Mouse (Mus musculus) CD4-positive, CD25-positive, alpha-beta regulatory T cell, adult 2 months (primary cell): ENCODE results near the gene Abcb10.
"Not testable (repeated sequence)": the region's sequence is repeated elsewhere in the genome, so short reads cannot be mapped to it uniquely, and the experiment has no call there.

Source experiments
- DNase-seq: peaks from one replicate; pipeline ENCODE4 v3.0.0-alpha.2; 2012; ENCODE audit warnings: low read depth, low spot score

The Abcb10 gene

DNA sequence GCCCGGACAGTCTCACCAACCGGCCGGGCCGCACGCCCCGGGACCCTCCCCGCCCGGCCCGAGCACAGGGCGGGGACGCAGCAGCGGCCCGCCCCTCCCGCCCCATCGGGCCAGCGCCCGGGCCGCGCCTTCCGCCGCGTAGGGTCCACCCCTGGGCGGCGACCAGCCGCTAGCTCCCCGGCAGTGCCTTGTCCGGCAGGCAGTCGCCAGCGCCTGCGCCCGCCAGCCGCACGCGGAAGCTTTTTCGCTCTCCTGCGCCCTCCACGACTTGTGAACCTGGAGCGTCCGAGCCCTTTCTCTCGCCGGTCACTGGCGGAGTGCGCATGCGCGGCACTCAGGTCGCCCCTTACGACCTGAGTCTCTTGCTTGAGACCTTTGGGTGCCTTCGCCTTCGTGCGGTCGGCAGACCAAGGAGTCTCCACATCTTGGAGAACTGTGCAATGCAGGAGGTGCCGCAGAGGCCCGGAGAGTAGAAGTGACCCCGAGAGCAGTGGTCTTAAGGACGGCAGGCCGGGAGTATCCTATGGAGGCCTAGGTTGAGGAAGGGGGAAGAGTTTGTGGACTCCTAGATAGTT, at the start of gene Abcb10:
TSS of gene Abcb10 (minus strand) at position 297 of the 575 bp plus-strand sequence.
- DNase-seq: peak; percentile 65

DNA sequence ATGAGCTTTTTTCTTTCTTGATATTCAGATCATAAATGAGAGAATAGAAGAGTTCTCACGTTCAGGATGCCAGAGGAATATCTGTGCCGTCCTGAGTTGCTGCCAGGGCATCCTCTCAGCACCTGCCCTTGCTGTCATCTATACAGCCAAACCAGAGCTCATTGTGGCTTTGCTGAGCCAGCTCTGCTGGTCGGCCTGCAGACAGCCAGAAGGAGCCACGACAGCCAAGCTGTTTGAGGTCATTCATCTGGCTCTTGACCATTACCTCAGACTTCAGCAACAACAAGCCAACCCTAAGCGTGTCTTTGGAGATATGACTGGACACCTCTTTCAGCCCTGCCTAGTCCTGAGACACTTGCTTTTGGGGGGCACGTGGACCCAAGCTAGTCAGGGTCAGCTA, 44.9 kb upstream of the Abcb10 start:
- DNase-seq: no peak

DNA sequence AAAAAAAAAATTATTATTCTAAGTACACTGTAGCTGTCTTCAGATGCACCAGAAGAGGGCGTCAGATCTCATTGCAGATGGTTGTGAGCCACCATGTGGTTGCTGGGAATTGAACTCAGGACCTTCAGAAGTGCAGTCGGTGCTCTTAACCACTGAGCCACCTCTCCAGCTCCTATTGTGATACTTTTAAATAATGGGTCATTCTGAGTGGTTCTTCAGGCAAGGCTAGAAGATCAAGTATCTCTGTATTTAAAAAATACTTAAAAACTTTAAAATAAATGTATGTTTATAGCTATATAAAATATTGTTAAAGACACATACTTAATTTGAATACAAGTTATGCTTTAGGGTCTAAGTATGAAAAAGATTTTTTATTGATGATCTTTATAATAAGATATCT, 43.3 kb upstream of the Abcb10 start:
- DNase-seq: not testable (repeated sequence)

DNA sequence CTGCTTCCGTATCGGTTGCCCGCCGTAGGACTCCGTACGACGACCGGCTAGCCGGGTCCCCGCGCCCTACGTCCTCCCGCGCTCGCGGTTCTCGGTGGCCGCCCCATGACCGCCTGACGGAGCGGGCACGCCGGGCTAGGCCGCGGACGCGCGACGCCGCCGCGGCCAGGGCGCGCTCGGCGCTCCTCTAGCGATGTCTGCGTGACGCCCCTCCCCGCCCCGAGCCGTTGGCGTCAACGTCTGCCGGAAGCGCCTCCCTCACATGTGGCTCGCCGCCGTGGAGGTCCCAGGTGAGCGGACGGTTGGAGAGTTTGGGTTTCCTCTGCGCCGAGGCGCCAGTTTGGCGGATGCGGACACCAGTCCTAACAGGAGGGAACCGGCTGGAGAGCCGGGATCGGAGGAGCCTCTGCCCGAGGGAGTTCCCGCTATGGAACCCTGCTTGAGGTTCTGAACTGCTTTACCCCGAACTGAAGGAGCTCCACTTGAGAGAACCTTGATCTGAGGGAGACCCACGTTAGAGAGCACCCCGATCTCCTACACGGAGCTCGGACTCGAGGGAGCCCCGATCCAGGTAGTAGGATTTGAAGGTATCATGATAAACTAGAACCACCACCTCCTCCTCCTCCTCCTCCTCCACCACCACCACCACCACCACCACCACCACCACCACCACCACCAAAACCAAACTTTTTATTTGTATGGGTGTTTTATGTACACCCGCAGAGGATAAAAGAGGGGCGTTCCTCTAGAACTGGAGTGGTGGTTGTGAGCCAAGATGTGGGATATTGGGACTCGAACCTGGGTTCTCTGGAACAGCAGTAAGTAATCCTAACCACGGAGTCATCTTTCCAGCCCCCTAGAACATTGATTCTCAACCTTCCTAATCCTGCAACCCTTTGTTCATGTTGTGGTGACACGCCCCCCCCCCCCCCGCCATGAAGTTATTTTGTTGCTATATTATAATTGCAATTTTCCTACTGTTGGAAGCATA, 38.6 kb upstream of the Abcb10 start, which contains the start of the genes Taf5l and Urb2:
TSS of gene Taf5l (minus strand) at position 161 of the 991 bp plus-strand sequence.
TSS of gene Urb2 (plus strand) at position 272 of the 991 bp plus-strand sequence.
- DNase-seq: peak; percentile 95

DNA sequence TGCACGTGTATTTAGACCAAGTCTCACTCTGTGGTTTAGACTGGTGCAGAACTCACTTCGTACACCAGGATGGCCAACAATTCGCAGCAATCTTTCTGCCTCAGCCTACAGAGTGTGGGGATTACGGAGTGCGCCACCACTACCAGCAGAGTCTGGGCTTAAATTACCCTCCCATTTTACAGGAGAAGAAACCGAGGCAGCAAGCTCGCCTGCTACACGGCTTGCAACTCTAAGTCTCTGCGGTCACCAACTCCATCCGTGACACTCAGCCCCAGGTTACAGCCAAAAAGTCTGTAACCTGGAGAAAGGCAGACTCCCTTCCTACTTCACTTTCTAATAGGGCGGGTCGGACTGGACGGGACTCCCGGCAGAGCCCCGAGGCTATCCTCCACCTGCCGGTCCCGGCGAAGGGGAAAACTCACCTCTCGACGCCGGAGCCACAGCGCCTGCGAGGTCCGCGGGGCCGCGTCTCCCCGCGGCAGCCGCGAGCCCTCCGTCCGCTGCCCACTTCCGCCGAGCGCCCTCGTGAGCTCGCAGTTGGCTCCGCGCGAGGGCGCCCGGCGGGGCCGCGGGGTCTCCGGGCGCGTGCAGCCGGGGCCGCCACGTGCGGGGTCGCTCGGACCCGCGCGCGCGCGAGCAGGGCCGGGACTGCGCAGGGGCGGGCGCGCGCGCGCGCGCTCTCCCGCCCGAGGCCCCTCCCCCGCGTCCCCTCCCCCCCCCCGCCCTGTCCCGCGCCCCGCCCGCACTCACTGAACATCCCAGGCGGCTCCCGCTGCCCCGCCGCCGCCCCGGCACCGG, 37.7 kb upstream of the Abcb10 start:
- DNase-seq: peak; percentile 76

DNA sequence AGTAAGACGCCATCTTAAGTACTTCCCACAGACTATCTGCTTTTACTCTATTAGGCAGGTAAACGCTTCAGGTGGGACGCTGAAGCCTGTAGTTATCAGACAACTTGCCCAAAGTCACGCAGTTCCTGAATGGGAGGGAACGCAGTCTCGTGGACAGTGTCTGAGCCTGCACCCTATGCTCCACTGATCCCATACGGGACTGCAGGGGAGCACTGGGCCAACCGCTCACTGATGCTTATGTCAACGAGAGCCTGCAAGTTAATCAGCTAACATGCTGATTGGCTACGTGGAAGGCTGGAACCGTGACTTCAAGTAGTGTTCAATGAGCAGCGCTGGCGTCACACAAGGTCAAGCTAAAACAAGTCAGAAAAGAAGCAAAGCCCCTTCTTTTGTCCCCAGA, 36.9 kb upstream of the Abcb10 start:
- peak; percentile 42 for DNase-seq

DNA sequence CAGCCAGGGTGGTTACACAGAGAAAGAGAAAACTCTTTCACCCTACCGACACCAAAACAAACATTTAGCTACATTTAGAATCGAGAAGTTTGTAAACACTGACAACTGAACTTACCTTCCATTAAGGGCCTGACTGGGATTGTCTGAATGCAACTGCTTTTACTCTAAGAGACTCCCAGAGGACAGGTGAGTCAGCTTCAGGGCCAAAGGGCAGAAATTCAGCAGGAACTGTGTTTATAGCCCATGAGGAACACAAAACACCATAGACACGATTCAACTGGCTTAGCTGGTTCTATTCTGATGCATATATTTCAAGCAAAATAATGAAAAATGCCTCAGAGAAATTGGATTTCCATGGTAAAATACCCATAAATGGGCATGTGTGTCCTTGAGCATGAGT, 31.8 kb upstream of the Abcb10 start:
- no peak for DNase-seq

DNA sequence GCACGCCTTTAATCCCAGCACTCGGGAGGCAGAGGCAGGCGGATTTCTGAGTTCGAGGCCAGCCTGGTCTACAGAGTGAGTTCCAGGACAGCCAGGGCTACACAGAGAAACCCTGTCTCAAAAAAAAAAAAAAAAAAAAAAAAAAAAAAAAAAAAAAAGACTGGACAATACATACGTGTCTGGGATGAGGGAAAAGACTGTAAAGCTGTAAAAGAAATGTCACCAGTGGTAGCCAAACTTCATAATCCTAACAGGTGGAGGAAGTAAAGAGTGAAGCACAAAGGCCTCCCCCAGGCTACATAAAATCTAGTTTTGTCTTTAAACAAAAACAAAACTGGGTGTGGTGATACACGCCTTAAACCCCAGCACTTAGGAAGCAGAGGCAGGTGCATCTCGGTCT, 31.4 kb upstream of the Abcb10 start:
- not testable (repeated sequence) for DNase-seq

DNA sequence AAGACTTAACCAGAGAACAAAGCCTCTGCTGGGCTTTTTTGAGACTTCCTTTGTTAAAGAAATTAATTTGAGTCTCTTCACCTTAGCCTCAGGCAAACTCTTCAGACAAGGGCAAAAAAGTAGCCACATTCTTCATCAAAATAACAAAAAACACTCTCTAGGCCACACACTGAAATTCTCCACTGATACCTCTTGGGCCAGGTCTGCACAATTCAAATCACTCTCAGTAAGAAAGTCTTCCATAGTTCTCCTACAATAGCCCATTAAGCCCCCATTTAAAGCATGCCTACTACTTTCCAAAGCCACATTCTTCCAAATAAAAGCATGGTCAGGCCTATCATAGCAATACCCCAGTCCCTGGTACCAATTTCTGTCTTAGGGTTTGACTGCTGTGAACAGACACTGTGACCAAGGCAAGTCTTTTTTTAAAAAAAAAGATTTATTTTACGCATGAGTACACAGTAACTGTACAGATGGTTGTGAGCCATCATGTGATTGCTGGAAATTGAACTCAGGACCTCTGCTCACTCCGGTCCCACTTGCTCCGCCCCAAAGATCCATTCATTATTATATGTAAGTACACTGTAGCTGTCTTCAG, 29.2 kb upstream of the Abcb10 start:
- no peak for DNase-seq

DNA sequence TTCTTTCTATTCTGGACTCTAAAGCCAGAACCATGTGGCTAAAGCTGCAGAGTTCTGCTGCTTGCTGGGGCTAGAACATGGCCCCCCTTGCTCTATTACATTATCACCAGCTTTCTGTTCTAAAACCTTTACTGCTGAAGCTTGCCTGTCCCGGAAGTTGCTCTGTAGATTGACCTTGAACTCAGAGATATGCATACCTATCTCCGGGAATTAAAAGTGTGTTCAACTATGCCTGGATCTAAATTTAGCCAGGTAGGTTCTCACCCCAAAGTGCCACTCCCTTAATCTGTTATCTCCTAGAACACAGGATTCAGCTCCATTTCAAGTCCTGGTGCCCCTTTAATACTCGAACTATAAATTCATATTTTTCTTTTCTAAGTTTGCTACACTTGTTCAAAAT, 28.7 kb upstream of the Abcb10 start:
- no peak for DNase-seq

DNA sequence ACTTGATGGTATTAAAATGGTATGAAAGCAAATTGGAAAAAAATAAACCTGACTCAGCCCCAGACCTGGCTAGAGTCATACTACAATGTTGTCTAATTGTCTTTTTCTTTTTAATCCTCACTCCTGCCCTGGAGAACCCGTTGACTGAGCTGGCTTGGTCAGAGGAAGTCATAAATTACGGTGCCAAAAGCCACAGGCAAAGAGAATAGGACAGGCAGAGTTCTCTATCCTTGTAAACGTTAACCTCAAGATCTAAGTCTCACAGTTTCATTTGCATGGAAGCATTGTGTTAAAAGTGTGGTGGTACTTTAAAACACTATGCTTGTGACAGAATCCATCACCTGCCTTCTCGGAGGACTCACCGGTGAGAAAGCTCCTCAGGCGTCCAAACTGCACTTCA, 24.9 kb upstream of the Abcb10 start:
- DNase-seq: no peak

DNA sequence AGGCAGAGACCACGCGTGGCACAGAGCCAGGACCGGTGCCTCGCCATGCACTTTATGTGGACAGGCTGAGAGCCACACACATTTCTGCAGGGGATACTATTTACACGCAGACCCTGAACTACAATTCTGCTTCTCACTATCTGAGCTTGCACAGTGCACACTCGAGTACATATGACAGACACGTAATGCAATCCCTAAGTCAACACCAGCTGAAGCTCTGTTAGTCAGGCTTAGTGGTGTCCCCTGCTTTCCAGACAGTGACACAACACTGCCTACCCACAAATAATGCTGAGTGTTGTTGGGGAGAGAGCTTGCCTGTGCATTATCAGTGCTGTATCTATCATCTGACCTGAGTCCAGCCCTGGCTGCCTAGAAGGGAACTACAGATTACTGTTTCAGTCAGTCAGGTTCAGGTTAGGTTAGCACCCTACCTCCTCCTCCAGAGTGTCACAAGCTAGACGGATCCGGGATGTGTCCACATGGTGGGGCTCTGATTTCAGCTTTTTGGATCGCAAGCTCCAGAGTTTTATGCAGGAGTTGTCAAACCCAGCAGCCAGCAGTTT, 19.7 kb upstream of the Abcb10 start:
- DNase-seq: no peak

DNA sequence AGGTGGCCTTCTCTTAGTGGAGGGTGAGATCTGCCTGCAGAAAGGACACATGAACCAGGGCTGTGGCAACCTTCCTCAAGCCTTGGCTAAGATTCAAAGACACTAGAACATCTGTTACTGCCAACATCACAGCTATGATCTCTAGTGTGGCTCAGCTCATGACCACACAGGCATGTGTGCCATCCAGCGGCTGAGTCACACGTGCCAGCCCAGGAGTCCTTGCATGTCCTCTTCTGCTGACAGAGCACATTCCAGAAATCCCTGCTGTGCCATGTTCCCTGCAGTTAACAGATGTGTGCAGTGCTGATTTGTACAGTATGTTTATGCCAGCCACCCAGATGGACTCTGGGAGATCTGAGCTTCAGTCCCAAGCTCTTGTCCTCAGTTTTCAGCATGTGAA, 16.6 kb upstream of the Abcb10 start:
- DNase-seq: no peak

DNA sequence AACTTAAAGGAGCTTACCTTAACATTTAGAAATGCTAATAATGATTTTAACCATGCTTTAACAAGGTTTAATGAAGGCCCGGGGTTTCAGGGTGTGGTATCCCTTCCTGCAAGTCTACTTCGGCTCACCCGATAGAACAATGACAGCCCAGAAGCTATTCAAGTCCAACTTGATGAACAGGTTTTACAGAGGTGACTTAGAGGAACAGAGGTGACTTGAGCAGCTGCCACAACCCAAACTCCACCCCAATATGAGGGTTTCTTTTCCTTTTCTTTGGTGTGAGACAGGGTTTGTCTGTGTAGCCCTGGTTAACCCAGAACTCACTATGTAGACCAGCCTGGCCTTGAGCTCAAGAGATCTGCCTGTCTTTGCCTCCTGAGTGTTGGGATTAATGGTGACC, 11.1 kb upstream of the Abcb10 start:
- no peak for DNase-seq

DNA sequence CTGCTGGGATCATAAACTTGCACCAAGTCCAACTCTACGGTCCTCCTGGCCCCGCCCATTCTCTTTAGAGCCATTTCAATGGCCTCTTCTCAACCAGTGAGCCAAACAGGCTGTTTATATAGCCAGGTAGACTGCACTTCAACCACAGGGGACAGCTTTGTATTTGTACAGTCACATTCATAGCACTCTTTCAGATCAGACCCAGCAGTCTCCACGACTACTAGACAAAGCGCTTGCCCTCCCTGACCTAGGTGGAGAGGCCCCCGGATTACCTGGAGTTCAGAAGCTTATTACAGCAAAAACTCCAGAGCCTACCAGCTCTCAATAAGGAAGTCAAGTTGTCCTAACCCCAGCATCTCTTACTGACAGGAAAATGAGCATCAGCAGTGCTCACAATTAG, 10.7 kb upstream of the Abcb10 start:
- DNase-seq: no peak

DNA sequence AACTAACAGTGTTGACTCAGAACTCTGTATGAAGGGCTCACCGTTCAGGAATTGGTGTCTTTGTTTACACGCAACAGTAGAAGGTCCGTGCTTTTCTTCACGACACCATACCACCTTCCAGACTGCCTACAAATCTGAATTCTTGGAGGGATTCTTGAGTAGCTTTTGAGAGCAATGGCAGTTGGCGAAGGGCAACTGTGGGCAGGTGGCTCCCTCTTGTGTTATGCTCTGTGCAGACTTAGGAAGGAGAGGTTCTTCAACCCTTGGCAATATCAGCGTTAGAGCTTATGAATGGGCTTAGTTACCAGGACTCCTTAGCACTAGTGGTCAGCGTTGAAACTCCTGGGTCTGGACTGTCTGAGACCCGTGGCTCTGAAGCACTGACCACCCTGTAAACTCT, 9.7 kb upstream of the Abcb10 start:
- peak; percentile 12 for DNase-seq

DNA sequence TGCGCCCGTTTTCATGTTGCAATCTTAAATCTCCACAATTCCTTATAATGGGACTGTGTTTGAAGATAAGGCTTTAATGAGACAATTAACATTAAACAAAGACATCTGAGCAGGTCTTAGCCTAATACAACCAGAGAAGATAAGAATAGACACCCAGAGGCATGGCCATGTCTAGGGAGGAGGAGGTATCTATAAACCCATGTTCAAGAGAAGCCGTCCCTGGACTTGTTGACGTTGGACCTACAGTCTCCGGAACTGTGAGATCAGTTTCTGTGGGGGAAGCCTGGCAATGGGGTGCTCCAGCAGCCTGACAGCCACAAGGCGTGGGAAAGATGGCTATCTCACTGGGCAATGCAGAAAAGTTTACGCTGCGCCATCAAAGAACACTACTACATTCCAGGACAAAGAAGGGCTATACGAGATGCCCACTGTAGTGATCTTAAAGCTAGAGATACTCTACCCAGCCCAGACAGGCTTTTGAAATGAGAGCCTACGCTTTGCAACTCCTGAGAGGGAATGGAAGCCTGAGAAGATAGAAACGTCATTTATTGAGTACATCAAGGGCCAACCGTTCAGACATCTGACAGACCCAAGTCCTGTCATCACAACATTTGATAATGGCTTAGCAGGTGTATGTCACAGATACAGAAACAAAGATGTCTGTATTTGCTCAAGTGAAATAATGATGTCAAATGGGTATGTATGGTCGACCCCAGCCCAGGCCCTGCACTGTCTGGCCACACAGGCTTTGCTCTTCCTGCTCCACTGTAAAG, 7.5 kb upstream of the Abcb10 start:
- no peak for DNase-seq

DNA sequence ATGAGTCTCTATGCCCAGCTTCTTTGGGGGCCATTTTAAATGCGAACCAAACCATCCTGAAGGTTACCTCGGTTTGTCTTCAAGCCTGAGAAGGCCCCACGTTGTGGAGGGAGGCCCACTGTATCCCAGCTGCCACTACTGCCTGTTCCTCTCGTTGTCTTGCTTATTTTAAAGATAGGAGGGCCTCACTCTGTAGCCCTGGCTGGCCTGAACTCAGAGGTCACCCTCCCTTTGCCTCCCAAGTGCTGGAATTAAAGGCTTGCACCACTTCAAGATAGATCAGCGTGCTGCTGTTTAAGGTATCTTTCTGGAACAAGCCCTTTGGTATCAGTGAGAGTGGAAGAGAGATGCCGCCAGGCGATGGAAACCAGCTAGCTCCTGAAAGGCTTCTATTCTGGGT, 6.2 kb upstream of the Abcb10 start:
- DNase-seq: no peak

DNA sequence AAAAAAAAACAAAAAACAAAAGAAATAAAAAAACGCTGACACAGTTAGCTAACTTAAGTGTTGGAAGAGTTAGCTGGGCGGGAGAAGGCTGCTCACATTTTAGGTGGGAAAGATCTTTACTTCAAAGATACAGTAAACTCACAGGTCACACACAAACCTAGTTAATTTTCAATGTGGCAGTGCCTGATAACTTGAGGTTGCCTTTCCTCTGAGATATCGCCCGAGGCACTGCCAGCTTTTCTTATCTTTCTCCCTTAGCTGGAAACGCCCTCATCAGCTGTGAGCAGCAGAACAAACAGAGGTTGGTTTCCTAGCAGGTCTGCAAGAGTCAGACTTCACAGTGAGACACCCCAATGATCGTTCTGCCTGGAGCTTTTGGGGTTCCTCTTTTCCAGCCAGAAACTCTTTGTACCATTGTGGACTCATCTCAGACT, 5.7 kb upstream of the Abcb10 start:
- DNase-seq: no peak

DNA sequence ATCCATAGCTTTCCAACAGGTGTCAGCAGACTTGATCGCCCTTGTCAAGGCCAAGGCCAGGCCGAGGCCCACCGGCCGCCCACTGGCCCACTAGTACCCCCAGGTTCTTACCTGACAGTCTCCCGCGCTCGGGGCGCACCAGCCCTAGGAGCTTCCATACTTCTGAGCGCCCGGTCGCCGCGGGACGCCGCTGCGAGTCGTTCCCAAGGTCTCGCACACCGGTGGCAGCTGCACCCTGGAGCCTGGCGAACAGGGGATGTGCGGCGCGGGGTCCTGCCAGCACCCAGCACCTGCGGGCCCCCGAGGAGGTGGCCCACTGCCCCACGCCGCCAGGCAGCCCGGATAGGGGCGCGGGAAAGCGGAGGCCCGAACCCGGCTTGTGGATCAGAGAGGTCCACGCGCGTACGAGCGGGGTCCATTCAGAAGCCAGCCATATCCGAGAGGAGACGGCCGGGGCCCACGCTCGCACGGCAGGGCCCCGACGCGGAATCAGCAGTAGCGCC, 580 bp downstream of the Abcb10 start:
- peak; percentile 24 for DNase-seq
